Mouse (Mus musculus) left cerebral cortex, postnatal 10 days (tissue): ENCODE results near the gene Nlrc5. TPM values are rescaled to one million over a fixed set of nuclear protein-coding genes. Genes with fewer than 3 reads are reported as not detected.

Experiments
- DNase-seq, 2 experiments: peaks; one replicate each; pipeline ENCODE4 v3.0.0; 2021 to 2022; ENCODE audit warnings: low spot score in 2 of 2, mixed read lengths in 1 of 2; ENCODE audit errors: extremely low spot score in 1 of 2
- intact Hi-C: fragments of 180-260 bp; cut with DNase I; formaldehyde crosslinking; loops from one replicate; pipeline ENCODE4 v1.15.1; 2025
- total RNA-seq, 2 experiments: library from RNA; stranded (reverse); gene quantifications; 2 replicates each; pipeline ENCODE4 v1.2.3; 2021

The Nlrc5 gene
- total RNA-seq, 2 experiments from 2014 or later: 0.61 to 0.77 TPM

DNA sequence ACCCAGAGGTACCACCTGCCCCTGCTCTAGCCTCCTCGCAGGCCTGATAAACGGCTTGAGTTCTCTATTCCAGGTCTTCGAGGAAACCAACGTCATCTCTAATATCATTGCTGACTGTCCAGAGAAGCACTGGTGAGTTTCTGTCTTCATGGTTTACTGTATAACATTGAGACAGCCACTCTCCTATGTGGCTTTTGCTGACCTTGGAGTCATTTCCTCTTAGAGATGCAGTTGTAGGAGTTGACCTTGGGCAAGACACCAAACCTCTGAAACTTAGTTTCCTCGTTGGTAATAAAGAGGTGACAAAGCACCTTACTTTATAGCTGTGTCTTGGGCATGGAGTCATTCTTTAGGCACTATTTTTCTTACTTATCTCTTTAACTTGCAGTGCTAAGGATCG, 21.6 kb upstream of the Nlrc5 start:
- intact Hi-C loops: no loop called here
- DNase-seq: no peak

DNA sequence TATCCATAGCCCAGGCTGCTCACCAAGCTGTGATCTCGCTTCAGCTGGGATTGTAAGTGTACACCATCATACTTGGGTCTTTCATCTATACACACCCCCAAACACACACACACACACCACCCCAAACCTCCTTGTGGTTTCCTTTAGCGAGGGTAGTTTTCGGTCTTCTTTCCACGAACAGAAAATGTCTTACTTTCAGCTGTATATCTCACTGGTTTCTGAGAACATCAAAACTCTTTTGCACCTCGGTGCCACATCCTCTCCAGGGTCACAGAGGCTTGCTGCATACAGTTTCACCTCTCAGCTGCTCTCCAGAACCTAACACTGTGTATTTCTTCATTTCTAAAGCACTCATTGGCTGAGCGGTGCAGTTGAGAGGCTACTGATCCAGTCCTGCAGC, 20.6 kb upstream of the Nlrc5 start:
- DNase-seq: no peak
- intact Hi-C loops: no loop called here

DNA sequence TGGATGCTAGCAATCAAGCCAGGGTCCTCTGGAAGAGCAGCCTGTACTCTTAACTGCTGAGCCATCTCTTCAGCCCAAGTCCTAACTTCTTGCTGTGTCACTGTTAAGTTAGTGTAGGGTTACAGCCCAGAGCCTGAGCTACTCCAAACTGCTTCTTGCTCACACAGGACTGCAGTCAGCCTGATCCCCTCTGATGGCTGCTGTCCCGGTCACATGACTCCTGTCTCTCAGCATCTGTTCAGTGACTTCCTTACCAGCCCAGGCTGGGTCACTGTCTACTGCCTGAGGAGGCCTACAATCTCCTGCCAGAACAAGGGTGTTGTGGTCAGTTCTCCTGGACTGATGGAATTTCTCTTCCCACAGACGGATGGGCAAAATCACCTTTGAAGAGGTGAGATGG, 18.9 kb upstream of the Nlrc5 start:
- no peak for DNase-seq
- intact Hi-C loops: no loop called here

DNA sequence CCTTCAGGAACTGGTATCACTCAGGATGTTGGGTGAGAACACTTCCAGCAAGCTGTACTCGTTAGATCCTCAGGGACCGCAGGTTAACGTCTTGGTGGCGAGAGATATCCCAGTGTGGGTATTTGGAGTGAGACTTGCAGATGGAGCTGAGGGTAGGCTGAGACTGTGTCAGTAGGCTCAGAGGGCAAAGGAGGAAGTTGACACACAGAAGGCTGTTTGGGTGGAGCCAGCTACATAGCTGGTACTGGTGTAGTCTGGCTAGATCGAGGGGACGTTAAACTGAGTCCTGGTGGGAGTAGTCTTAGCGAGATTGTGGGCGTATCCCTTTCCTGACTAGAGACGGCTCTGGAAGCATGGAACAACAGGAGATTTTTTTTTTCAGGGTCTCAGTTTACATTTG, 16.1 kb upstream of the Nlrc5 start:
- DNase-seq: no peak
- intact Hi-C loops: no loop called here

DNA sequence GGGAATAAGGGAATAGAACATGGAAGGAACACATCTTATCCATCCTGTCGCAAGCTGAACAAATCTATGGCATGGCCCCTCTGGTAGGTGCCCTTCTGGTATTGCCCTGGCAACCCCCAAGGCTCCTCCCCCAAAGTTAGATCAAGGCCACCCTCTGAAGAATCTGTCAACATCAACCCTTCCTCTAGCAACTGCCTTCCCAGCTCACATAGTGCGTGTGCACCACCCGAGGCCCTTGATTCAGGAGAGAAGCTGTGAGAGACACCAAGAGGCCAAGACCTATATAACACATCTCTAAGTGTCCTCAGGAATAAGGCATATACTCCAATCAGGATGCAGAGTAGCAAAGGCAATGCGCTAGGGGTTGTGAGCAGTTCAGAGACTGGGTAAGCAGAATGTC, 11.9 kb upstream of the Nlrc5 start:
- intact Hi-C loops: no loop called here
- DNase-seq: no peak

DNA sequence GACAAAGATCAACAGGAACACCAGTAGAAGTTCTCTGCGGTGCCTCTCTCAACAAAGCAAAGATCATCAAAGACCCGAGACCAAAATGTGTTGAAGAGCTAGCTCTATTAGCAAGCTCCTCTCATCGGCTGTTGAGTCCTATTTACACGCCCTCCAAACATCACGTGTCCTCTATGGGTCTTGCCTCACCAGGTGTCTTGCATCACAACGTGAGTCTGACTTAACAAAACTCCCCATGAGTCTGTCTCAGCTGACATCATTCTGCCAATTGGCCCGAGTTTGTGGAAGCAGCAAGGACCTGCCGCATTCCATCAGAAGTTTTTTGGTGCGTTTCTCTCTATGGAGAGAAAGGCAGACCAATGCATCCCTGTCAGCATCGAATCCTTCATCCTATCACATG, 6.2 kb upstream of the Nlrc5 start:
- intact Hi-C loops: no loop called here
- no peak for DNase-seq

DNA sequence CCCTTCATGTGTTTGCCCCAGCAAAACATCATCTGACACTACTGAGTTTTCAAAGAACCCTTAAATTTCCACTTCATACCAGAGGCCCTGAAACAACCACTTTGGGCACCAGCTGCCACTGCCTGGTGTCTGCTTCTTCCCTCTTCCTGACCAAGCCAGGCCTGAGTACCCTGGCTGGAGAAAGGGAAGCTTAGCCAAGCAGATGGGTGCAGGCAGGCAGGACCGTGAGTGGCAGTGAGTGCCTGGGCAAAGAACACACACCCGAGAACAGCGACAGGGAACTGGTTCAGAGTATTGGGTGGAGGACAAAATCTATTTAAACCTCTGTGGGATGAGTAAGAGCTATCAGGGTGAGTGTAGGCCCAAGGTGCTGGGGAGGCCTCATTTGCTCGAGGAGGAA, 5.7 kb upstream of the Nlrc5 start:
- no peak for DNase-seq
- intact Hi-C loops: no loop called here

DNA sequence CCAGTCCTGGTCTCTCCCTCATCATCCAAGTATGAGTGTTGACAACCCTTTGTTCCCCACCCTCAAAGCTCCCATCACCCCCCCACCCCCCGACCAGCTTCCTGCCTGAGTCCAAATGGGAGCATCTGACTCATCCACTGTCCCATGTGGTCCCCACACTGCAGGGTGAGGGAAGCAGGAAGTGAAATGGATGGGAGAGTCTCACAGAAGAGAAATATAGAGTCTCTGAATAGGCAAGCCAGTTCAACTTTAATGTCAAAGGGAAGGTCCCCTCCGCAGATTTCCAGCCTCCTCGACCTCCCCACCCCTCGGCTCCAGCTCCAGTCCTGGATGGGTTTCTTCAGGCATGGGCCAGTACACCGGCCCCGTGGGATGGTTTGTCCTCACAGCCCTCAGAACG, 4.8 kb upstream of the Nlrc5 start:
- DNase-seq: no peak
- intact Hi-C loops: no loop called here

DNA sequence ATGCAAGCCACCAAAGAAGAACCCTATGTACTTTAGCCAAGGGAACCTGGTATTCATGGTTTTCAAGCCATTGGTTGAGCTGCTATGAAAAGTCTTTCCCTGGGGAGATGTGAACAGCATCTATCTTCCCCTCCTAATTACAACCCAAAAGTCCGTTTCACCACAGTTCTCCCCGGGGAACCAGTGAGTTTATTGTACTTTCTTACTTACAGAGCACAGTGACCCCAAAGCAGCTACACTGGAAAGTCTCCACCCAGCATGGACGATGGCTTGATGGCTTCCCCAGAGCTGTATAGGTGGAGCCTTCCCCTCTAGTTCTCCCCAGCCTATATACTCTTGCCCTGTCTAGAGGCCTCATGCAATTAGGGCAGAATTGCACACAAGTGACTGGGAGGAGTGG, 1.9 kb upstream of the Nlrc5 start:
- intact Hi-C loops: no loop called here
- no peak for DNase-seq

DNA sequence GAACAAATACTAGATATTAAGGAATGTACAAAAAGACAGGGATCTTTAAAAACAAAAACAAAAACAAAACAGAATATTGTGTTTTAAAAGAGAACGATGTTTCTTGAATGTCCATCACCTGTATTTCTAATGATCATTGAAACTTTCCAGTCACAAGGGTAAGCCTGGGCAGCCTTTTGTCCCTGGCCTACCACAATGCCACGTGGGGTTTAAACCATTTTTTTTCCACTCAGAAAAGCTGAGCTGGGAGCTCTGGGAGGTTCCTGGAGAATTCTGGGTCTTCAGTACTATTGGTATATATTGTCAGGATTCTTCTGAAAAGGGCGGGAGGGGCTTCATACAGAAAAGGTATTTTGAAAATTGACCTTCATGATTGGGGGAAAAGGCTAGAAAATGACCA, 802 bp downstream of the Nlrc5 start:
- DNase-seq: no peak
- intact Hi-C loops: no loop called here

DNA sequence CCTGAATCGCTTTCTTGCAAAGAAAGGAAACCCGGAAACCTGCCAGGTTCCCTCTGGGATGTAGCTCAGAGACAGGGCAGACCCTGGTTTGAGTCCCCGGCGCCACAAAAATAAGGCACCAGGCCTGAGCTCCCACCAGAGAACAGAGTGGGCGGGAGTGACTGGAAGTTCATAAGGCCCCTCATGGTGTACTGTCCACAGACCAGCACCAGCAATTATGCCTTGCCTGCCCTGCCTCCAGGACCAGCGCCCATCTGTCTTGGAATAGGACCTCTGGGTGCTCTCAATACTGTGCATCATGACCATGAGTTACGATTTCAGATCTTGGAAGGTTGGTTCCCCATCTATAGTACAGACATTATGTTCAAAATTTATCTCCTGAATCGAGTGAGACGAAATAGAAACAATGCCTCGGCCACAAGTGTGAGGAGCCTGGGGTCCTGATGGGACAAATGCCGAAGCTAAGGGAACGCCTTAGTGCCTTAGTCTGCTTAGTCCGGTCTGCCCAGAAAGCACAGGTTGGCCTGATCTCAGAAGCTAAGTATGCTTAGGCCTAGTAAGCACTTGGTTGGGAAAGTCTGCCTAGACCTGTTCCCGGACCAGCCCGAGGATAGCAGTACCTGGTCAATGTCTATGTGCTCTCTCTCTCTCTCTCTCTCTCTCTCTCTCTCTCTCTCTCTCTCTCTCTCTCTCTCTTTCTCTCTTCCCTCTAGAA, 1.4 kb downstream of the Nlrc5 start:
- DNase-seq: no peak
- intact Hi-C loops: no loop called here

DNA sequence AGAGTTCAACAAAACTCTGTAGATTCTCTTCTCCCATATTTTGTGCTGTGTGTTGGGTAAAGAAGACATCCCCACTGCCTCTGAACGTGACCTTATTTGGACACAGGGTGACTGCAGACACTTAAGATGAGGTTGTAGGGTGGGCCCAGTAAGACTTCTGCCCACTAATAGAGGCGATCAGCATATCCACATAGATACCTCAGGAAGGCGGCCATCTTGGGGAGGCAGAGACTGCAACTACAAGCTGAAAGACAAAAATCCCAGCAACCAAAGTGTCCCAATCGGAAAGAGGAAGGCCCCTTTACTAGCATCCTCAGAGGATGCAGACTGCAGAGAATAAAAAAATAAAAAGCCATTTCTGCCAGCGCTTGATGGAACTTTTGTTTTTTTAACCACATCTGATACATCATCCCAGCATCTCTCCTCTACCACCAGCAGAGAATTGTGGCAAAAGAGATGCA, 2.0 kb downstream of the Nlrc5 start:
- no peak for DNase-seq

DNA sequence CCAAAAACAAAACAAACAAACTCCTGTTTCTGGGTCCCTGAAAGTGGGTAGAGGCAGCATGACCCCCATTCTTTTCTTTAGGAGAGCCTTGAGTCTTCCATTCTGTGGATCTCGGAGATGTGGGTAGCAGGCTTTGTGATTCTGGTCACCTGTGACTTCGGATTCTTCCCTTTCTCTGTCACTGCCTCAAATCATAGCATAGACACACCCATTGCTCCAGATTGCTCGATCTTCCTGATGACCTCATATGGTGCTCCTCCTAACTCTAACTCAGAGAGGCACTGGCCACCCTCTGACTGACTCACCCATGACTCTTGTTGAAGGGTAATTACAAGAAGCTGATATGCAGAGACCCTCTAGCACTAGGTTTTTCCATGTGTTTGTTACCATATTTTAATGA, 2.7 kb downstream of the Nlrc5 start:
- DNase-seq: no peak
- intact Hi-C loops: no loop called here

More for the DNA sequence above, 2.0 kb downstream of the Nlrc5 start:
- intact Hi-C loops: no loop called here

DNA sequence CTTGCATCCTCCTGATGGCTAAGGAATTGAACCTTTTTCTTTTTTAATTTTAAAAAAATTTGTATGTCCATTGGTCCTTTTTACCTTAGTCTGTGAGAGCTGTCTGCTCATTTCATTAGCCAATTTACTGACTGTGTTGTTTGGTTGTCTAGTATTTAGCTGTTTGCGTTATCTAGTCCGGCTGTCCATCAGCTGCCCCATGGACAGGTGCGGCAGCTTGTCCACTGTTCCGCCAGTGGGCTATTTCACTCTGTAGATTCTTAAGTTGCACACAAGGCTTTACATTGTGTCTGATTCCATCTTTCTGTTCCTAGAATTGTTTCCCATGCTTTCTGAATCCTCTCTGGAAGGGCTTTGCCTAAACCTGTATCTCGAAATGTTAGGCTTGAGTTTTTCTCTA, 4.5 kb downstream of the Nlrc5 start:
- intact Hi-C loops: no loop called here
- no peak for DNase-seq

DNA sequence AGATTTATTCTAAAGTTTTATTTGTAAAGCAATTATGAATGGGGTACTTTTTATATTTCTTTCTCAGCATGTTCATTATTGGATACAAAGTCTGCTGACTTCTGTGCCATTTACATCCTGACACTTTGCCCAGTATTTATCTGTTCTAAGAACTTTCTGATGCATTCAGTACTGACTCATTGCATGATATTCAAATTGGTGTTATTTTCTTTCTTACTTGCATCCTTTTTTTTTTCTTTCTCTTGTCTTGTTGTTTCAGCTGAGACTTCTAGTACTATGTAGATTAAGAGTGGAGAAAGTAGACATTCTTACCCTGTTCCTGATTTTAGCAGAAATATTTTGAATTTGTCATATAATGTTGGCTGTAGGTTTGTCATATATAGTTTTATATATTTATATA, 5.5 kb downstream of the Nlrc5 start:
- no peak for DNase-seq
- intact Hi-C loops: no loop called here

DNA sequence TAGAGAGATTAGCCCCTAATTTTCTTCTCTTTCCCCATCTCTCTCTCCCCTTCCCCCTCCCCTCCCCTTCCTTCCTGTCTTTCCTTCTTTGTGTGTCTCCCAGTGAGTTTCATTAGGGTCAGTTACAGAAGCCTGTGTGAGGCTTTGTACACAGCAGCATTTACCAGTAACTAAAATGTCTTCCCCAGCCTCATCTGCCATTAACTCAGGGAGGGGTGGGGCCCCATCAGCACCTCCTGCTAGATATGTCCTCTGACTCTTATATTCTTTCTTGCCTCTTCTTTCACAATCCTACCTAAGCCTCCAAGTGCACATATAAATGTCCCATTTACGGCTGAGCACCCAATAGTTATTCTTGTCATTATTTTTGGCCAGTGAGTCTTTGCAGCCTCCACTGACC, 6.2 kb downstream of the Nlrc5 start:
- DNase-seq: no peak
- intact Hi-C loops: no loop called here

DNA sequence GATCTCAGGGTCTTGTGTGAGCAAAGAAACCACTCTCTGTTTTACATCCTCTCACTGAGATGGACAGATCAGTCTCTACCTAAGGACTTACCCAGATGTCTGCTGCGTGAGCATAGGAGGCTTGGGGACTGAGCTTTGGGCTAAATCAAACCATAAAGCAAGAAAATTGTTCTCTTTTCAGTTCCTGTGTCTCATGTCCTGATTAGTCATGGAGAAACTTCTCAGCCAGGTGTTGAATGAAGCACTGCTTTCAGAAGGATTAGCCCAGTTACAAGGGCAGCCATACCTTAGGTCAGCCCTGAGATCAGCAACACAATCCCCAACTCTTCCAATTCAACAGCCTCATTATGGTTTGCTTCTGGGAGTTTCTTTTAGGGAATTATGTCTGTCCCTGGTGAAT, 7.5 kb downstream of the Nlrc5 start:
- intact Hi-C loops: no loop called here
- no peak for DNase-seq

DNA sequence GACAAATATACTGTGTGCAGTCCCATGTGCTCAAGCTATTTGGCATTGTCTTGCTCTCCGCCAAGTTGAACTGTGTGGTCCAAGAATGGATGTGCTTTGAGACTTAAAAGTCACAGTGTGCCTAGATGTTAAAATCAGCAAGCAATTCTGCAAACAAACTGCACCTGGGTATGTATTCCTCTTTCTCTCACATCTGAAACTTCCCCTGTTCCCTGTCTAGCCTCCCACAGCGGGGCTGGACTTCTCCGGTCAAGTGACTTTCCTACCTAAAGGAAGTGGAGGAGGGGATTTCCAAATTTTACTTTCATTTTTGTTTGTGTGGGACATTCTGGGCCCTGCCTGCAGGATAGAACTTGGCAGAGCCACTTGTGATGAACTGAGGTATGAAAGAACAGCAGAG, 9.0 kb downstream of the Nlrc5 start:
- DNase-seq: no peak
- intact Hi-C loops: no loop called here

DNA sequence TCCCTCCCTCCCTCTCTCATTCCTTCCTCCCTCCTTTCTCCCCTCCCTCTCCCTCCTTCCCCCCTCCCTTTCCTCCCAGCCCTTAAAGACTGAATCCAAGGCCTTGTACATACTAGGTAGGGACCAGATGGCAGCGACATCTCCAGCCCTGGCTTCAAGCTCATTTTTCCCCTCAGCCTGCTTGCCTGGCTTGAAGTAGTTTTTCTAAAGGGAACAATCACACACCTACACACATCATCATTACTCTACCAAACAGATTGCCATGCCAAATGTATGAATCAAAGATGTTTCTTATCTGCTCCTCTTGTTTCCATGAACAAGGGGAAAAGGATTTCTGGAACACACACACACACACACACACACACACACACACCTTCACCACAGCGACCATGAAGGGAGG, 10.3 kb downstream of the Nlrc5 start:
- intact Hi-C loops: no loop called here
- no peak for DNase-seq

DNA sequence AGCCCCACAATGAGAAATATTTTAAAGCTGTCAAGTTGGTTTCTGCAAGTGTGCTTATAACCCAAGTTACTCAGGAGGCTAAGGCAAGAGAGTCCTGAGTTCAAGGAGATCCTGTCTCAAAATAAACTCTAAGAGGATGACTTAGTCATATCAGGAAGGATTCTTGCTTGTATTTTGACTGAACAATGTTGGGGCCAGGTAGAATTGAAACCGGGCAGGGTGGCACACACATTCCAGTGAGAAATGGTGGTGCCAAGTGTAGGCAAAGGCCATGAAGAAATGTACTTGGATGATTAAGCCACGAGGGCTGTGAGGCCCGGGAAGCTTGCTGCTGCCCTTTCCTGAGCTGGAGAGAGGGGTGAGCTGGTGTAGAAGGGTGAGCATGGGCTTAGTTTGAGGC, 13.0 kb downstream of the Nlrc5 start:
- intact Hi-C loops: no loop called here
- no peak for DNase-seq

DNA sequence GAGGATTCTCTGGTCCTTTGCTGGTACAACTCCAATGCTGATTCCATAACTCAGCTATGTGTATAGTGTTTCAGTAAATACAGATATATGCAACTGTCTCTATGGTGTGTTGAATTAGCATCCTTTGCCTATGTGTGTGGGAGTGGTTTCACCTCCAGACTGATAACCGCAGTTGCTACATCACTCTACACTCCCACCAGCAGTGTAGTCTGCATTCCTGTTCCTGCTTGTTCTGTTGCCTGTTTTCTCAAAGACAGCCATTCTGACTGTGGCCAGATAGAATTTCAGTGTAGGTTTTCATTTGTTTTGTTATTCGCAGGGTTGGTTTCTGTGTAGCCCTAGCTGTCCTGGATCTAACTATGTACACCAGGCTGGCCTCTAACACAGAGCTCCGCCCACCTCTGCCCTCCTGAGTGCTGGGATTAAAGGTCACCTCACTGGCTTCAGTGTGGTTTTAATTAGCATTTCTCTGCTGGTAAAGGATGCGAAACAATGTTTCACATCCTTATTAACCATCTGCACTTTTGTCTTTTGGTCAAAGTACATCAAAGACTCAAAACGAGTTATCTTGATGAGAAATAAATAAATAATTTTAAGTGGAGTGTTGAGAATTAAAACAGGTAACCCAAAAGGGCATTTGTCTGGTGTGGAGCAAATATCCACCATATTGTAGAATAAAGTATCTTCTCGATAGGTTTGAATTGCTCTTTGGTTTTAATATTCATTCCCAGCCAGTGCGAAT, 13.6 kb downstream of the Nlrc5 start:
- intact Hi-C loops: no loop called here
- no peak for DNase-seq
